Mouse (Mus musculus) B cell, adult 62 days (primary cell): ENCODE data around the gene Hist1h3e. TPM values are rescaled to one million over a fixed set of nuclear protein-coding genes. Genes with fewer than 3 reads are reported as not detected.

Experiments used
- total RNA-seq: library from RNA; stranded (reverse); gene quantifications from 4 replicates; pipeline ENCODE4 v1.2.4, GENCODE M21; 2023

Hist1h3e gene
- total RNA-seq, 1 experiment from 2014 or later, result 339 TPM

Other genes starting within 250 kb of the Hist1h3e start
- 15.1 to 19.7 TPM (median 15.9 TPM) in 4 replicates for gene Zfp322a, start 193.2 kb downstream of the Hist1h3e start, total RNA-seq
- gene Abt1, start 138.5 kb downstream of the Hist1h3e start, total RNA-seq, result 18.2 to 20.1 TPM (median 19.1 TPM) in 4 replicates
- gene Btn1a1, start 96.5 kb downstream of the Hist1h3e start, total RNA-seq, result not detected in 4 replicates
- 0.63 to 1.2 TPM (median 0.94 TPM) in 4 replicates for gene Btn2a2, start 73.5 kb downstream of the Hist1h3e start, total RNA-seq
- gene Hist1h4h, start 31.3 kb downstream of the Hist1h3e start, total RNA-seq, result 312 to 413 TPM (median 355 TPM) in 4 replicates
- 8.2 to 18.3 TPM (median 14.4 TPM) in 4 replicates for gene Hist1h2af, start 28.5 kb downstream of the Hist1h3e start, total RNA-seq
- gene Hist1h3g, start 26.9 kb downstream of the Hist1h3e start, total RNA-seq, result 4.0 to 5.5 TPM (median 4.9 TPM) in 3 of 4 replicates, not detected in the other
- 9.7 to 15.7 TPM (median 11.4 TPM) in 4 replicates for gene Hist1h2bh, start 19.0 kb downstream of the Hist1h3e start, total RNA-seq
- 116 to 135 TPM (median 127 TPM) in 4 replicates for gene Hist1h3f, start 18.3 kb downstream of the Hist1h3e start, total RNA-seq
- gene Hist1h4f, start 10.7 kb downstream of the Hist1h3e start, total RNA-seq, result 64.1 to 86.2 TPM (median 72.6 TPM) in 4 replicates
- 20.7 to 25.2 TPM (median 22.9 TPM) in 4 replicates for gene Hist1h1d, start 9.1 kb downstream of the Hist1h3e start, total RNA-seq
- 20.2 to 28.2 TPM (median 23.3 TPM) in 4 replicates for gene Hist1h2ae, start 8.9 kb upstream of the Hist1h3e start, total RNA-seq
- gene Hist1h2bg, start 9.0 kb upstream of the Hist1h3e start, total RNA-seq, result 455 to 535 TPM (median 493 TPM) in 4 replicates
- 223 to 279 TPM (median 234 TPM) in 4 replicates for gene Hist1h2bf, start 11.8 kb upstream of the Hist1h3e start, total RNA-seq
- 18.6 to 61.8 TPM (median 42.9 TPM) in 4 replicates for gene Hist1h2ad, start 12.0 kb upstream of the Hist1h3e start, total RNA-seq
- 33.1 to 41.7 TPM (median 35.9 TPM) in 4 replicates for gene Hist1h3d, start 13.4 kb upstream of the Hist1h3e start, total RNA-seq
- gene Hist1h4d, start 19.2 kb upstream of the Hist1h3e start, total RNA-seq, result 149 to 174 TPM (median 170 TPM) in 4 replicates
- 31.4 to 39.8 TPM (median 37.8 TPM) in 4 replicates for gene Hist1h2be, start 58.8 kb upstream of the Hist1h3e start, total RNA-seq
- gene Hist1h1e, start 60.2 kb upstream of the Hist1h3e start, total RNA-seq, result 317 to 365 TPM (median 333 TPM) in 4 replicates
- 9.3 to 10.9 TPM (median 9.8 TPM) in 4 replicates for gene Hist1h2ac, start 121.6 kb upstream of the Hist1h3e start, total RNA-seq
- 16.6 to 23.0 TPM (median 18.7 TPM) in 4 replicates for gene Hist1h2bc, start 121.8 kb upstream of the Hist1h3e start, total RNA-seq
- 0.67 to 1.3 TPM in 2 of 4 replicates, not detected in the others for gene Hist1h1t, start 133.4 kb upstream of the Hist1h3e start, total RNA-seq
- gene Hist1h4c, start 136.1 kb upstream of the Hist1h3e start, total RNA-seq, result 174 to 205 TPM (median 189 TPM) in 4 replicates
- gene Hfe, start 148.5 kb upstream of the Hist1h3e start, total RNA-seq, result 0.48 to 1.5 TPM (median 1.1 TPM) in 4 replicates
- gene Hist1h1c, start 176.4 kb upstream of the Hist1h3e start, total RNA-seq, result 857 to 1,008 TPM (median 880 TPM) in 4 replicates
- gene Hist1h3c, start 183.2 kb upstream of the Hist1h3e start, total RNA-seq, result 9.0 to 14.7 TPM (median 11.7 TPM) in 4 replicates
- 65.5 to 82.0 TPM (median 72.9 TPM) in 4 replicates for gene Hist1h2bb, start 184.4 kb upstream of the Hist1h3e start, total RNA-seq
- 38.9 to 112 TPM (median 74.0 TPM) in 4 replicates for gene Hist1h2ab, start 188.8 kb upstream of the Hist1h3e start, total RNA-seq
- 29.5 to 64.1 TPM (median 35.4 TPM) in 4 replicates for gene Hist1h3b, start 189.9 kb upstream of the Hist1h3e start, total RNA-seq
- 81.8 to 123 TPM (median 110 TPM) in 4 replicates for gene Hist1h4b, start 194.6 kb upstream of the Hist1h3e start, total RNA-seq
- 189 to 269 TPM (median 202 TPM) in 4 replicates for gene Hist1h4a, start 198.9 kb upstream of the Hist1h3e start, total RNA-seq
- 385 to 444 TPM (median 390 TPM) in 4 replicates for gene Hist1h3a, start 200.0 kb upstream of the Hist1h3e start, total RNA-seq
- gene Hist1h1a, start 201.3 kb upstream of the Hist1h3e start, total RNA-seq, result 35.5 to 38.6 TPM (median 37.0 TPM) in 4 replicates
- not detected in 4 replicates for gene Trim38, start 207.5 kb upstream of the Hist1h3e start, total RNA-seq
- not detected in 4 replicates for gene Slc17a2, start 244.6 kb upstream of the Hist1h3e start, total RNA-seq